Mouse (Mus musculus) cerebellum, adult 11 months (tissue): ENCODE measurements at regions not wholly inside any gene's neighbourhood (a gene's known extent, or its start where the extent isn't known, plus 50 kb on each side); places are given as distances from the start of the nearest gene placed in this dataset.
A peak's percentile ranks its signal among the peaks of the same experiment; 100 is the strongest.

Experiments
- DNase-seq: peaks from one replicate; pipeline ENCODE4 v3.0.0; 2022

DNA sequence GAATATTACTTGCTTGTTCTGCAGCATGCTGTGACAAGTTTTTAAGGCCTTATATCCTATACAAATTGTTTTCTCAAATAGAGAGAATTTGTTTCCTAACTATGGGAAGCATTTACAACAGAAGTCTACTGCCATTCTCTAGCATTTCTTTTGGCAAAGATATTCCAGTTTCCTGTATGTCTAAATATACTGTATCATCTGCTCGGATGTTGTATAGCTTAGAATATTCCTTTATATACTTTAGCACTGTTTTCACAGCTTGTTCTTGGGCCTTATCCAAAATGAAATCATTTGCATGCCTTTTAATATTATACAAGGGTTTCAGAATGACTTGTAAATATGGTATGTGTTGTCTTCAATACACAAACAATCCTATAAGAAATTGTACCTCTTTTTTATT lies 92.1 kb upstream of the Ins2 start:
- no peak for DNase-seq

DNA sequence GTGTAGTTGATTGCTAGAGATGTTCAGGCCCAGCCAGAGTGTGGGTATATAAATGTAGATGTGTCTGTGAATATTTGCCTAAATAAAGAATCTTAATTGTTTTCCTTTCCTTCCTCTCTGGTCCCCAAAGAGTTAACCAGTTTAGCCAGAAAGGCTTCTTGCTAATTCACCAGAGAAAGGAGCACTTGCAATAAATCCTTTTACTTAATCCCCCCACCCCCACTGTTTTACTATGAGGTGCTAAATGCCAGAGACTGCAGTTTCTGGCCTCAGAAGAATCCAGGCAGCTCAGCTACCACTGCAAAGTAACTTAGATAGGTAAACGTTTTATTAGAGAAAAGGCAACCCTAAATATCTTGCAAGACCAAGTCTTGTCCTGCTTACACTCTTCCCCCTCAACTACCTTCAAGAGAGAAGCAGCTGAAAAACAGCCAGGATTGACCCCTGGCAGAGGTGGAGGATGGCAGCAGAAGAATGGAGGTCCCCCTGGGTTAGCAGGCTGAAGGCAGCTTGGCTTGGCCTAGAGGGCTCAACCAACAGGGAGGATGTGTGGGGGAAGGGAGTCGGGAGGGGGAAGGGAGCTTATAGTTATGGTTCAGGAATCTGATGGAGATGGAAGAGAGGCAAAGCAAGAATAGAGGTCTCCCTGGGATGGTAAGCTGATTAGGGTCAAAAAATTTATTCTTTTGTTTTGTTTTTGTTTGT lies 87.9 kb upstream of the Ins2 start:
- no peak for DNase-seq

DNA sequence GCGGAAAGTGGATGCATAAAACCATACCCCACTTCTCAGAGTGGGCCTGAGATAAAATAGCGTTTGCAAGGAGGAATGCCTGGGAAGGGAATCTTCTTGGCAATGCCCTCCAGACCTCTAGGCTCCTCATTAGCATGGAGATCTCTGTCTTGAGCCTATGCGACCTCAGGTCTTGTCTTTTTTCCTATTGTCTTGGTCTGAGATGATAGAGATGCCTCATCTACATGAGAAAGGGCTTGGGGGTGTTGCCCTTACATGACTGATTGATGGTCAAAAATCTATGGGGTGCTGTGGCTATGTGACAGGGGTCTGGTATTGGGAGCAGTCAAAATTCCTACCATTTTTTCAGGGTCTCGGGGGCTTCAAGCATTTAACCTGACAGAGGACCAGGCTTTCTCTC lies 67.5 kb upstream of the Ins2 start:
- no peak for DNase-seq

DNA sequence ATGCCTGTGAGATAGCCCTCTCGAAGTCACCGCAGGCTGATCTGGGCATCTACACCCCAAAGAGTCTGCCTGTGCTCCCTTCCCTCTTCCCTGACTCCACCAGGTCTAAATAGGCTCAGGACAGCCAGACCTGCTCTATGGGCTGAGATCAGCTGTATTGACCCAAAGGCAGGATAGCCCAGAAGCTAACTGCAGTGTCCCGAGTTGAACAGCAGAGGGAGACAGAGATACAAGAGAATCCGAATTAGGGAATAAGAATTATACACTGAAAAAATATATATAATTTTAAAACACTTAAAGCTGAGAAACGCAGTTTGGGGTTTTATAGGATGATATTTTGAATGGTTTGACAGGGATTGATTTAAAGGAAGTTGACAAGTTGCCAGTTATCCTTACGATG lies 56.2 kb upstream of the Ins2 start:
- DNase-seq = peak; percentile 4

DNA sequence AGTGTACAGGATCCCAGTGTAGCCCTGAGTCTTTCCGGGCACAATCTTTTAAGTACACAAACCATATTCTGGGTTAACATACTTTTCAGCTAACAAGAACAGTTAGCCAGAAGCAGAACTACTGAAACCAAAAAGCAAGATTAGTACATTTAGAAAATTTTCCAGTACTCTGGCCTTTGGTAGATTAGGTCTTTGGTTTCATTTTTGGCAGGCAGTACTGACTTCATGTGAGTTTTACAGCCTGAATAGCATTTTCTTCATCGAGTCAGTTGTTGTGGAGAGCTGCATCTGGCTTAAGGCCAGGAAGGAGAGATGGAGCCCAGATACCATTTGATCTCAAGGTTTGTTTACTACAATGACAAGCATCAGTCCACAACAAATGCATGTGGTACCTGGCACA lies 51.3 kb upstream of the Ins2 start:
- DNase-seq = no peak
